Mouse (Mus musculus): Measurements from ENCODE around the gene Dnaaf5.

DNA sequence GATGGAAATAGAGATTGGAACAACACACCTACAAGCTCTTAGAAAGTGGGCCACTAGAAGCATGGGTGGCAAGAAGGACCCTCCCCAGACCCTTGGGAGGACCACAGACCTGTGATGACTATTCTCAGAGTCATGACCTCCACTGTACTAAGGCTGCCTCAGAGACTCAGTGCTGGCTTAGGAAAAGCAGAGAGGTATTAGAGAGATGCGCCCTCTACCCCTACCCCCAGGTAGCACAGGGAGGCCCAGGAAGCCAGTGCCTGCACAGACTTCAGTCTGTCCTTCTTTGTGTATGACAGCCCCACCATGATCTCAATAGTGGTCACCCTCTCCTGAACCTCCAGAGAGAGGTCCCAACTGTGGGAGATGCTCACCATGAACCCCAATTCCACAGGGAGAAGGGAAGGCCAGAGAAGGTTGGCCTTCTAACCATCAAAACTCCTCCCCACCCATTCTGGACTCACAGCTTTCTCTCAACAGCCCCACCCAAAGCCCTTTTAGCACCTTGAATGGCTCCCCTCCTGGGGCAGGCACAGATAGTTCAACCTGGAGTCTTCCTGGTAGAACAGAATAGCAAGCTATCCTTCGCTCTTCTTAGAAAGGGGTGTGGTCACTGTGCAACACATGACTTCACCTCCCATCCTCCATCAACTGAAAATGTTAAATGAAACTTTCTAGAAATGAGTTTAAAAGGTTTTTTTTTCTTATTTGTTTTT is 39.7 kb upstream of the Dnaaf5 start:
- no peak for TF ChIP-seq GATA1 (IDR thresholded peaks at IDR 0.05; ENCODE audit: low read length)
- TF ChIP-seq TAL1 (IDR thresholded peaks at IDR 0.05; ENCODE audit: low read length) = no peak

Data from erythroblast, embryonic 14.5 days (primary cell).